Mouse (Mus musculus): ENCODE measurements around the gene Ddx47.

DNA sequence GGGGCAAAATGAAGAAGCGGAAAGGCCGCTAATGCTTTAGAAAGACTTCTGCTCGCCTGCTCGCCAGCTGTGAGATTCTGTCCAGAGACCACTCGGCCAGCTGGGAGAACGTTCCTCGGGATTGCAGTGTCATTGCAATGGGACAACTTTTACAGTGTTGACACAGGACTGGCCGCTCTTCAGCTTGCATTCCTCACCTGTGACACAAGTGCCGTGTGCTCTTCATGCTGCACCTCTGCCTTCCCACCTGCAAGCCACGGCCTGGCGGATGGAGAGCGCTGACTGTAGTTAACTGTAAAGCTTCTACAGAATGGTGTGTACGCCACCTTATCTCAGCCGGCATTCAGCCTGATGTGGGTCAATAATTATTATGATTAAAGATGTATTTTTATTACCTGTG, 12.0 kb downstream of the Ddx47 start:
- no peak for TF ChIP-seq CTCF (IDR thresholded peaks at IDR 0.05; ENCODE audit: control insufficient read depth, insufficient read depth, insufficient replicate concordance, low read depth, low read length)
- TF ChIP-seq POLR2A (IDR thresholded peaks at IDR 0.05; ENCODE audit: control insufficient read depth, low read depth, low read length): no peak

All from testis, adult 2 months (tissue).